Mouse (Mus musculus) heart, embryonic 13.5 days (tissue): ENCODE measurements around the gene 1700129C05Rik. TPM values are rescaled to one million over a fixed set of nuclear protein-coding genes. Genes with fewer than 3 reads are reported as not detected.

Experiments
- ATAC-seq: fragments of 200-750 bp; cut with Nextera tagmentation; 2 replicates; pipeline ENCODE4 v1.8.0; 2017; ENCODE audit warnings: moderate TSS enrichment; ENCODE audit not compliant: insufficient number of reproducible peaks, low FRiP score, low TSS enrichment; ENCODE audit errors: extremely low read depth
- H3K27ac ChIP-seq: fragments of 300-500 bp; sonication (generic); replicated peaks from 2 replicates; pipeline ENCODE4 v1.5.1; 2015; ENCODE audit warnings: moderate library complexity, mild to moderate bottlenecking, inconsistent platforms
- H3K27me3 ChIP-seq: fragments of 300-500 bp; sonication (generic); replicated peaks from 2 replicates; pipeline ENCODE4 v1.6.1; 2015; ENCODE audit warnings: mild to moderate bottlenecking, inconsistent platforms
- H3K36me3 ChIP-seq: fragments of 300-500 bp; sonication (generic); 2 replicates; pipeline ENCODE4 v1.6.1; 2015; ENCODE audit warnings: mild to moderate bottlenecking, inconsistent platforms
- H3K4me1 ChIP-seq: fragments of 300-500 bp; sonication (generic); 2 replicates; pipeline ENCODE4 v1.6.1; 2015; ENCODE audit warnings: inconsistent platforms
- H3K4me2 ChIP-seq: fragments of 300-500 bp; sonication (generic); 2 replicates; pipeline ENCODE4 v1.6.1; 2015; ENCODE audit warnings: inconsistent platforms, mild to moderate bottlenecking, moderate library complexity
- H3K4me3 ChIP-seq: fragments of 300-500 bp; sonication (generic); 2 replicates; pipeline ENCODE4 v1.5.1; 2015; ENCODE audit warnings: moderate library complexity, mild to moderate bottlenecking, inconsistent platforms
- H3K9ac ChIP-seq: fragments of 300-500 bp; sonication (generic); 2 replicates; pipeline ENCODE4 v1.6.1; 2015; ENCODE audit warnings: inconsistent platforms, mild to moderate bottlenecking, moderate library complexity
- H3K9me3 ChIP-seq: fragments of 300-500 bp; sonication (generic); 2 replicates; pipeline ENCODE4 v1.6.1; 2016; ENCODE audit warnings: inconsistent platforms
- WGBS: fragments of 180-500 bp; shearing (Covaris S2); methylation state at CpG from one replicate; pipeline ENCODE4 v1.1.7; 2015; ENCODE audit warnings: mixed read lengths; 5-methylcytosine and 5-hydroxymethylcytosine counted together
- polyA plus RNA-seq: library from polyadenylated mRNA; unstranded; fragments of >200 nt; fragmentation: Nextera tagmentation; extraction: Ambion mirVana; gene quantifications from 2 replicates; pipeline ENCODE4 v1.2.1, GENCODE M21; 2015

The 1700129C05Rik gene
- not detected in 2 replicates for polyA plus RNA-seq

- Histone ChIP-seq H3K4me2 (no peak within 1 kb of the TSS), H3K27ac (0 out of 2 replicates have a peak within 1 kb of the TSS, but pooled peaks have one; percentile 15), H3K27me3 (no peaks in the 10 kb centered on the region), H3K9ac (no peak within 1 kb of the TSS), H3K4me1 (no peaks in the 10 kb centered on the region), H3K4me3 (no peak within 1 kb of the TSS), H3K36me3 (no peaks in the 10 kb centered on the region), H3K9me3 (no peaks in the 10 kb centered on the region)
- ATAC-seq, result no peak
- whole genome bisulfite sequencing, result 81% methylated on average over 4 of the region's 4 CpGs
Observed at GRCm38 (mm10) chr14:59142793-59143192, at the start of gene 1700129C05Rik. TSS of gene 1700129C05Rik (minus strand) at chr14:59142893.

- 0 out of 2 replicates have a peak, but pooled peaks cover 2% of the 10 kb centered on the region for H3K9me3 ChIP-seq
- H3K27ac ChIP-seq, result no peak overlapping the region
- no peak overlapping the region for H3K4me3 ChIP-seq
- no peaks in the 10 kb centered on the region for H3K4me1 ChIP-seq
- ATAC-seq, result no peak
- 86% methylated on average over 2 of the region's 2 CpGs for WGBS
- H3K9ac ChIP-seq, result no peak overlapping the region
- no peaks in the 10 kb centered on the region for H3K36me3 ChIP-seq
- H3K4me2 ChIP-seq, result no peak overlapping the region
- no peaks in the 10 kb centered on the region for H3K27me3 ChIP-seq
Observed at GRCm38 (mm10) chr14:59186121-59186520, 43.4 kb upstream of the 1700129C05Rik start.

- Histone ChIP-seq H3K36me3 (no peaks in the 10 kb centered on the region), H3K27ac (no peak overlapping the region), H3K4me1 (no peaks in the 10 kb centered on the region), H3K4me2 (no peak overlapping the region), H3K27me3 (no peaks in the 10 kb centered on the region), H3K9me3 (0 out of 2 replicates have a peak, but pooled peaks cover 2% of the 10 kb centered on the region), H3K4me3 (no peak overlapping the region), H3K9ac (no peak overlapping the region)
- ATAC-seq, result no peak
Observed at GRCm38 (mm10) chr14:59185514-59185913, 42.8 kb upstream of the 1700129C05Rik start.

- H3K27me3 ChIP-seq, result no peaks in the 10 kb centered on the region
- no peak overlapping the region for H3K4me2 ChIP-seq
- no peak overlapping the region for H3K27ac ChIP-seq
- no peaks in the 10 kb centered on the region for H3K36me3 ChIP-seq
- H3K9ac ChIP-seq, result no peak overlapping the region
- no peak for ATAC-seq
- H3K4me1 ChIP-seq, result no peaks in the 10 kb centered on the region
- H3K9me3 ChIP-seq, result no peaks in the 10 kb centered on the region
- 73% methylated on average over 2 of the region's 2 CpGs for WGBS
- no peak overlapping the region for H3K4me3 ChIP-seq
Observed at GRCm38 (mm10) chr14:59182732-59183131, 40.0 kb upstream of the 1700129C05Rik start.

- H3K9me3 ChIP-seq, result no peaks in the 10 kb centered on the region
- no peaks in the 10 kb centered on the region for H3K4me1 ChIP-seq
- H3K27me3 ChIP-seq, result no peaks in the 10 kb centered on the region
- ATAC-seq, result no peak
- WGBS, result 83% methylated on average over 3 of the region's 3 CpGs
- no peak within 1 kb of the TSS for H3K27ac ChIP-seq
- H3K4me2 ChIP-seq, result no peak within 1 kb of the TSS
- H3K36me3 ChIP-seq, result no peaks in the 10 kb centered on the region
- no peak within 1 kb of the TSS for H3K4me3 ChIP-seq
- no peak within 1 kb of the TSS for H3K9ac ChIP-seq
Observed at GRCm38 (mm10) chr14:59178649-59179048, 36.0 kb upstream of the 1700129C05Rik start, which contains the start of gene Gm5142. TSS of gene Gm5142 (minus strand) at chr14:59178749.

GRCm38 (mm10) chr14:59157016-59157698, 14.5 kb upstream of the 1700129C05Rik start:
- H3K27me3 ChIP-seq, result peaks cover 3% of the 10 kb centered on the region; the same call in 1 of the 2 replicates
- 53% methylated on average over 3 of the region's 3 CpGs for WGBS
- H3K27ac ChIP-seq, result no peak overlapping the region
- H3K4me1 ChIP-seq, result no peaks in the 10 kb centered on the region
- H3K4me2 ChIP-seq, result no peak overlapping the region
- ATAC-seq, result no peak
- H3K9me3 ChIP-seq, result no peaks in the 10 kb centered on the region
- H3K9ac ChIP-seq, result no peak overlapping the region
- H3K36me3 ChIP-seq, result no peaks in the 10 kb centered on the region
- H3K4me3 ChIP-seq, result no peak overlapping the region

GRCm38 (mm10) chr14:59155589-59155988, 12.9 kb upstream of the 1700129C05Rik start:
- Histone ChIP-seq H3K27ac (no peak overlapping the region), H3K36me3 (no peaks in the 10 kb centered on the region), H3K4me2 (no peak overlapping the region), H3K4me1 (no peaks in the 10 kb centered on the region), H3K9ac (no peak overlapping the region), H3K9me3 (no peaks in the 10 kb centered on the region), H3K27me3 (peaks cover 3% of the 10 kb centered on the region; the same call in 1 of the 2 replicates), H3K4me3 (no peak overlapping the region)
- 66% methylated on average over 2 of the region's 2 CpGs for WGBS
- no peak for ATAC-seq

GRCm38 (mm10) chr14:59114281-59114680, 28.4 kb downstream of the 1700129C05Rik start:
- Histone ChIP-seq H3K36me3 (no peaks in the 10 kb centered on the region), H3K9me3 (no peaks in the 10 kb centered on the region), H3K9ac (no peak overlapping the region), H3K27me3 (no peaks in the 10 kb centered on the region), H3K27ac (no peak overlapping the region), H3K4me2 (no peak overlapping the region), H3K4me1 (no peaks in the 10 kb centered on the region), H3K4me3 (no peak overlapping the region)
- WGBS, result 6% methylated on average over 2 of the region's 2 CpGs
- no peak for ATAC-seq

GRCm38 (mm10) chr14:59104006-59104605, 38.6 kb downstream of the 1700129C05Rik start:
- H3K27me3 ChIP-seq, result no peaks in the 10 kb centered on the region
- H3K4me1 ChIP-seq, result peaks cover 9% of the 10 kb centered on the region
- 16% methylated on average over 10 of the region's 10 CpGs for WGBS
- ATAC-seq, result no peak
- H3K36me3 ChIP-seq, result no peaks in the 10 kb centered on the region
- no peaks in the 10 kb centered on the region for H3K9me3 ChIP-seq
- H3K27ac ChIP-seq, result no peak overlapping the region
- no peak overlapping the region for H3K4me2 ChIP-seq
- no peak overlapping the region for H3K9ac ChIP-seq
- no peak overlapping the region for H3K4me3 ChIP-seq

GRCm38 (mm10) chr14:59093601-59094000, 49.1 kb downstream of the 1700129C05Rik start:
- H3K4me1 ChIP-seq, result no peaks in the 10 kb centered on the region
- H3K27me3 ChIP-seq, result no peaks in the 10 kb centered on the region
- no peak overlapping the region for H3K4me3 ChIP-seq
- H3K9ac ChIP-seq, result no peak overlapping the region
- H3K27ac ChIP-seq, result no peak overlapping the region
- H3K36me3 ChIP-seq, result no peaks in the 10 kb centered on the region
- no peaks in the 10 kb centered on the region for H3K9me3 ChIP-seq
- no peak for ATAC-seq
- H3K4me2 ChIP-seq, result no peak overlapping the region

GRCm38 (mm10) chr14:59084396-59084795, 58.3 kb downstream of the 1700129C05Rik start:
- 25% methylated on average over 6 of the region's 6 CpGs for WGBS

More at GRCm38 (mm10) chr14:59084396-59084795, 58.3 kb downstream of the 1700129C05Rik start:
- no peaks in the 10 kb centered on the region for H3K27me3 ChIP-seq
- ATAC-seq, result no peak
- H3K4me2 ChIP-seq, result no peak overlapping the region
- H3K27ac ChIP-seq, result no peak overlapping the region
- no peaks in the 10 kb centered on the region; the same call in 1 of the 2 replicates for H3K4me1 ChIP-seq
- H3K36me3 ChIP-seq, result no peaks in the 10 kb centered on the region
- no peak overlapping the region for H3K4me3 ChIP-seq
- no peak overlapping the region for H3K9ac ChIP-seq
- H3K9me3 ChIP-seq, result no peaks in the 10 kb centered on the region
